Mouse (Mus musculus) macrophage (primary cell): ENCODE results near the gene Krtdap. TPM values are rescaled to one million over a fixed set of nuclear protein-coding genes. Genes with fewer than 3 reads are reported as not detected.

ENCODE experiments used
- H3K27ac ChIP-seq: fragments of 350-480 bp; formaldehyde crosslinking; 2 replicates; pipeline ENCODE4 v1.9.0; 2021
- H3K36me3 ChIP-seq: fragments of 350-480 bp; formaldehyde crosslinking; 2 replicates; pipeline ENCODE4 v1.9.0; 2021; ENCODE audit errors: inconsistent target
- H3K4me3 ChIP-seq: fragments of 350-480 bp; formaldehyde crosslinking; 2 replicates; pipeline ENCODE4 v1.9.0; 2021; ENCODE audit errors: inconsistent target
- H3K79me2 ChIP-seq: fragments of 350-480 bp; formaldehyde crosslinking; 2 replicates; pipeline ENCODE4 v1.9.0; 2021; ENCODE audit errors: inconsistent target
- WGBS: methylation state at CpG from one replicate; pipeline ENCODE4 v1.1.7; 2026; ENCODE audit warnings: inconsistent platforms; ENCODE audit not compliant: missing documents; 5-methylcytosine and 5-hydroxymethylcytosine counted together
- polyA plus RNA-seq: library from polyadenylated mRNA; stranded (reverse); fragments of 250-400 nt; gene quantifications from 3 replicates; pipeline ENCODE4 v1.2.4, GENCODE M21; 2018; ENCODE audit warnings: inconsistent platforms

Gene Krtdap
- polyA plus RNA-seq, 1 experiment from 2014 or later: not detected

DNA sequence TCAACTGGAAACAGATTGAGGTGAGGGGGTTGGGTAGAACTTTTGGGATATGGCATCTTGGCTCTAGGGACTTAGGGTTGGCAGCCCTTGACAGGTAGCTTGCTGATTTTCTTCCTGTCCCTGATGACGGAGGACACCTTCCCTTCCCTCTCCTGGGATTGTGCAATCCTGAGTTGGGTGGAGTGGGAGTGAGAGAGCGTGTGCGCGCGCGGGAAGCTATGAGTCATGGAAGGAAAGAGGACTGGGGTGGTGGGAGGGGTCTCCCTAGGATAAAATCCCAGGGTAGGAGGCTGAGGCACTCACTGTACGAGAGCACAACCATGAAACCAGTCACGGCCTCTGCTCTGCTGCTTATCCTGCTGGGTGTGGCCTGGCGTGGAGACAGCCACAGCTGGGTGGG is 11.6 kb upstream of the Krtdap start:
- no peak overlapping the region for H3K4me3 ChIP-seq
- H3K27ac ChIP-seq: no peak overlapping the region
- no peaks in the 10 kb centered on the region for H3K79me2 ChIP-seq
- 64% methylated on average over 9 of the region's 9 CpGs for WGBS
- no peaks in the 10 kb centered on the region for H3K36me3 ChIP-seq

- H3K36me3 ChIP-seq: no peaks in the 10 kb centered on the region
- H3K4me3 ChIP-seq: no peak overlapping the region
- WGBS: 81% methylated on average over 7 of the region's 7 CpGs
- no peak overlapping the region for H3K27ac ChIP-seq
- H3K79me2 ChIP-seq: no peaks in the 10 kb centered on the region
Measured at GRCm38 (mm10) chr7:30777081-30777579, 10.6 kb upstream of the Krtdap start.

- Histone ChIP-seq H3K27ac (no peak overlapping the region), H3K79me2 (no peaks in the 10 kb centered on the region), H3K36me3 (no peaks in the 10 kb centered on the region), H3K4me3 (no peak overlapping the region)
- 57% methylated on average over 1 of the region's 1 CpGs for WGBS
Measured at GRCm38 (mm10) chr7:30777911-30778310, 9.8 kb upstream of the Krtdap start.

GRCm38 (mm10) chr7:30781792-30782191 is 5.9 kb upstream of the Krtdap start:
- no peaks in the 10 kb centered on the region for H3K36me3 ChIP-seq
- no peak overlapping the region for H3K27ac ChIP-seq
- H3K4me3 ChIP-seq: no peak overlapping the region
- H3K79me2 ChIP-seq: no peaks in the 10 kb centered on the region
- 54% methylated on average over 3 of the region's 4 CpGs for WGBS

DNA sequence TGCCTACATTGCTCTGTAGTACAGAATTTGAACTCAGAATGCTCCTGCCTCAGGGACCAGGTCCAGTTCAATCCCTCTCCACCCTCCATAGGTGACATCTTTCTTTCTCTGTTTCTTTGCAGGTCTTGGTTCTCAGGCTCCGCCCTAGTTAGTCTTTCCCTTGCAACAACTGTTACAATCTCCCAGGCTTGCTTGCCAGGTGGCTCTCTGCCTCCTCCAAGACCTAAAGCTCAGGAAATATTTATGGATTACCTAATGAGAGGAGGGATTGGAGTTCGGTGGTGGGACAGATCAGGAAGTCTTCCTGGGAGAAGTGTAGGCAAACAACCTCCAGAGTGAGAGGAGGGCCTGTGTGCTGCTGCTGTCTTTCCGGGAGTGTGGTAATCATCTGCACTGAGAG is 5.0 kb upstream of the Krtdap start:
- Histone ChIP-seq H3K36me3 (no peaks in the 10 kb centered on the region), H3K4me3 (no peak overlapping the region), H3K27ac (no peak overlapping the region), H3K79me2 (no peaks in the 10 kb centered on the region)
- WGBS: 88% methylated on average over 3 of the region's 3 CpGs

DNA sequence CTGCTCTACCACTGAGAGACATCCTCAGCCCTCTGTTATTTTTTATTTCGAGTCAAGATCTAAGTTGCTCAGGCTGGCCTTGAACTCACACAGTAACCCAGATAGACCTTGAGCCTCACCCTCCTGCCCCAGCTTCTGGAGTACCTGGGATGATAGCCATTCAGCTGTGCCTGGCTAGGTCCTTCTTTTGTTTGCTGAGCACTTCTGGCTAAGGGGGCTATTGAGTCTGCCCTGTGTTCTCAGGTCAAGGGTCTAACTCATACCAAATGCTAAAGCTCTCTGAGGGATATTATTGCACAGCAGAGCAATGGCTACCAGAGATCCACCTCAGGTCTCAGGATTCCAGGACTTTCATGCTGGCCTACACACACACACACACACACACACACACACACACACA is 2.5 kb upstream of the Krtdap start:
- no peak overlapping the region for H3K4me3 ChIP-seq
- H3K36me3 ChIP-seq: no peaks in the 10 kb centered on the region
- no peak overlapping the region for H3K27ac ChIP-seq
- no peaks in the 10 kb centered on the region for H3K79me2 ChIP-seq
- 80% methylated on average over 1 of the region's 1 CpGs for WGBS

GRCm38 (mm10) chr7:30785721-30786546 is 1.8 kb upstream of the Krtdap start:
- H3K27ac ChIP-seq: no peak overlapping the region
- H3K79me2 ChIP-seq: no peaks in the 10 kb centered on the region
- 91% methylated on average over 13 of the region's 13 CpGs for WGBS
- H3K36me3 ChIP-seq: no peaks in the 10 kb centered on the region
- H3K4me3 ChIP-seq: no peak overlapping the region

- 87% methylated on average over 10 of the region's 10 CpGs for WGBS
- H3K4me3 ChIP-seq: no peak overlapping the region
Measured at GRCm38 (mm10) chr7:30790141-30790540, 2.4 kb downstream of the Krtdap start.

GRCm38 (mm10) chr7:30791921-30792320 is 4.2 kb downstream of the Krtdap start:
- 29% methylated on average over 9 of the region's 9 CpGs for WGBS
- Histone ChIP-seq H3K4me3 (no peak overlapping the region), H3K79me2 (no peaks in the 10 kb centered on the region), H3K27ac (no peak overlapping the region), H3K36me3 (no peaks in the 10 kb centered on the region)

More at GRCm38 (mm10) chr7:30790141-30790540, 2.4 kb downstream of the Krtdap start:
- Histone ChIP-seq H3K79me2 (no peaks in the 10 kb centered on the region), H3K36me3 (no peaks in the 10 kb centered on the region), H3K27ac (no peak overlapping the region)

- Histone ChIP-seq H3K79me2 (no peaks in the 10 kb centered on the region), H3K4me3 (no peak overlapping the region), H3K36me3 (no peaks in the 10 kb centered on the region), H3K27ac (no peak overlapping the region; the same call in 1 of the 2 replicates)
Measured at GRCm38 (mm10) chr7:30794921-30795320, 7.2 kb downstream of the Krtdap start.

DNA sequence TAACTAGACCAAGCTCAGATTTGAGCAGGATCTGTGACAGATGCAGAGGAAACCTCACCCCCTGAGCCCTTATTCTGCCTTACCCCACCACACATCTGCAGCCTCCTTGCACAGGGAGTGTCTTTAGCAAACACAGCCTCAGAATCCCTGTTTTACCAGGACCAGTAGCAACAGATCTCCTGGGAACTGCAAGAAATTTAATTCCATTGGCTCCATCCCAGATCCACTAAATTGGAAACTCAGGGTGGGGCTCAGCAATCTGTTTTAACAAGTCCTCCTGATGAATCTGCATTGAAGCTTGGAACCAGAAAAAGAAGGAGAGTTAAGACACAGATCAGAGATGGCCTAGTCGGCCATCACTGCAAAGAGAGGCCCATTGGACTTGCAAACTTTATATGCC is 9.1 kb downstream of the Krtdap start:
- whole genome bisulfite sequencing: 86% methylated on average over 1 of the region's 1 CpGs
- Histone ChIP-seq H3K79me2 (no peaks in the 10 kb centered on the region), H3K4me3 (no peak overlapping the region), H3K36me3 (no peaks in the 10 kb centered on the region), H3K27ac (no peak overlapping the region)

DNA sequence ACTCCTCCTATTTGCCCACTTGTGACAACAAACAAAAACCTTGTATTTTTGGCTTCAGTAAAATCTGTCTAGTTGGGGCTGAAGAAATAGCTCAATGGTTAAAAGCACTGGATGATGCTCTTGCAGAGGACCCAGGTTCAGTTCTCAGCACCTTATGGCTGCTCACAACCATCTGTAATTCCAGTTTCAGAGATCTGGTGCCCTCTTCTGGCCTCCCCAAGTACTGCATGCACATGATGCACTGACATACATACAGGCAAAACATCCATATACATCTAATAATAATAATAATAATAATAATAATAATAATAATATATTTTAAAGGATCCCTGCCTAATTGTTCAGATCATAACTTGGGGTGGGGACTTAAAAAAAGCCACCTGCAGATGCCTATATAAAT is 13.0 kb downstream of the Krtdap start:
- H3K79me2 ChIP-seq: no peaks in the 10 kb centered on the region
- H3K27ac ChIP-seq: no peak overlapping the region
- H3K36me3 ChIP-seq: no peaks in the 10 kb centered on the region
- no peak overlapping the region for H3K4me3 ChIP-seq

DNA sequence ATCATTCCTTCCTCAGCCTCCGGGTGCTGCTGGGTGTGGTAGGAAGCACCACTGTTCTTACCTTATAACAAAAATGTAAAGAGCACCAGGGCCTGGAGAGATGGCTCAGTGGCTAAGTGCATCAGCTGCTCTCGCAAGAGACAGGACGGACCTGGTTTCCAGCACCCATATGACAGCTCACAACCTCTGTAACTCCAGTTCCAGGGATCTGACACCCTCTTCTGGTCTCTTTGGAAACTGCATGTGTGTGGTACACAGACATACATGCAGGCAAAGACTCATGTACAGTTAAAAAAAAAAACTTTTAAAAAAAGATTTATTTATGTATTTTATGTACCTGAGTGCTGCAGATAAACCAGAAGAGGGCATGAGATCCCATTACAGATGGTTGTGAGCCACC is 15.6 kb downstream of the Krtdap start:
- H3K36me3 ChIP-seq: no peaks in the 10 kb centered on the region
- H3K4me3 ChIP-seq: no peak overlapping the region
- 92% methylated on average over 3 of the region's 3 CpGs for WGBS
- H3K79me2 ChIP-seq: no peaks in the 10 kb centered on the region
- H3K27ac ChIP-seq: no peak overlapping the region

GRCm38 (mm10) chr7:30804026-30804715 is 16.5 kb downstream of the Krtdap start:
- Histone ChIP-seq H3K36me3 (no peaks in the 10 kb centered on the region), H3K79me2 (no peaks in the 10 kb centered on the region), H3K27ac (no peak overlapping the region), H3K4me3 (no peak overlapping the region)
- 77% methylated on average over 9 of the region's 9 CpGs for WGBS

- H3K27ac ChIP-seq: no peak overlapping the region
- no peak overlapping the region for H3K4me3 ChIP-seq
- H3K36me3 ChIP-seq: no peaks in the 10 kb centered on the region
- no peaks in the 10 kb centered on the region for H3K79me2 ChIP-seq
- WGBS: 65% methylated on average over 6 of the region's 6 CpGs
Measured at GRCm38 (mm10) chr7:30805924-30806323, 18.2 kb downstream of the Krtdap start.
